Mouse (Mus musculus) liver, embryonic 14.5 days (tissue): ENCODE measurements around the gene Ccnd1.

Source experiments
- CTCF ChIP-seq: IDR thresholded peaks from 2 replicates; pipeline ENCODE4 v1.5.1; 2016; ENCODE audit warnings: antibody characterized with exemption, low read depth, control low read depth
- EP300 ChIP-seq: IDR thresholded peaks from 2 replicates; pipeline ENCODE4 v1.6.1; 2016; ENCODE audit warnings: antibody characterized with exemption, low read depth

DNA sequence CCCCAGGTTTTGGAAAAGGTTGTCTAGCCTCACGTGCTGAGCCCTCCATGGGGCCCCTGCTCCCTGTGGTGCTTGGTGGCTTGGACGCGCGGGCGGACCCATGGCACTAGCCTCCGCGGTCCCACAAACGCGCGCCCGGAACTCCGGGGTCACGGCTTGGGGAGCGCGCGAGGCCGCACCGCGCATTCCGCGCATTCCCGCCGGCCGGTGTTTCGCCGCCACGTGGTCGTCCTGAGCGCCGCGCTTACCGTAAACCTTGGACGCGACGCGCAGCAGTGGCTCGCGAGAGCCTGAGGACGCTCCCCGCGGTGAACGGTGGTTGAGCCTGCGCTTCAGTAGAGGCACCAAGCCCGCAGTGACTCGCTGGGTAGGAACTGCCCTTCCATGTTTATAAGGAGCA, 3.5 kb upstream of the Ccnd1 start:
- TF ChIP-seq EP300 (no peak), CTCF (peak; percentile 32; the same call in 1 of the 2 replicates)
